Mouse (Mus musculus) adrenal gland, adult 8-10 months (tissue): ENCODE data around the gene Gm21773. TPM values are rescaled to one million over a fixed set of nuclear protein-coding genes. Genes with fewer than 3 reads are reported as not detected.
"Not testable (repeated sequence)": the region's sequence is repeated elsewhere in the genome, so short reads cannot be mapped to it uniquely, and the experiment has no call there.

Experiments
- DNase-seq: peaks from one replicate; pipeline ENCODE4 v3.0.0; 2022
- total RNA-seq, 4 experiments: library from RNA; stranded (reverse); gene quantifications; 2 replicates each; pipeline ENCODE4 v1.2.4; 2022

The Gm21773 gene
- not detected for total RNA-seq

- DNase-seq: not testable (repeated sequence)
Measured at GRCm38 (mm10) chrY:25309260-25309659, at the start of gene Gm21773. Gene Gm21773 (minus strand): TSS chrY:25309360.
